Mouse (Mus musculus): Measurements from ENCODE around the gene Ergic1.

Ergic1 gene

GRCm38 (mm10) chr17:26602371-26602885 is 41.1 kb downstream of the Ergic1 start:
- DNase-seq: peak; percentile 63

- DNase-seq: no peak
Measured at GRCm38 (mm10) chr17:26603311-26603710, 42.0 kb downstream of the Ergic1 start.

DNA sequence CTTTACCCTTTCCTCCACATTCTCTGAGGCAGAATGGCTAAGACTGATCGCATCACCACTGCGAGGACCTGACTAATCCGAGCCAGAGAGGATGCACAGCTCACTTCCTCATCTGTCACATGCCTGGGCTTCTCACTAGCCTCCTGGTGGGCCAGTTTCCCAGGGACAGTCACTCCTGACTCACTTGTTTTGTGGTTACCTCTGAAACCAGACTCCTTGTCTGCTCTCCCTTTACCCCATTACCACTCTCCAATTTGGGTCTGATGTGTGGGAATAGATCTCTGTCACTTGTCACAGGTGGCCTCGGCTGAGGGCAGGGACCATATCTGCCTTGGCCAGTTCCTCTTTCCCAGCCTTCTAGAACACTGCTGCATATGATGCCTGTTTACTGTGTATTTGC is 44.3 kb downstream of the Ergic1 start:
- DNase-seq: no peak

GRCm38 (mm10) chr17:26606516-26606915 is 45.2 kb downstream of the Ergic1 start:
- no peak for DNase-seq

GRCm38 (mm10) chr17:26608348-26608747 is 47.1 kb downstream of the Ergic1 start:
- DNase-seq: peak; percentile 41 to 44

- DNase-seq: no peak
Measured at GRCm38 (mm10) chr17:26608877-26609276, 47.6 kb downstream of the Ergic1 start.

DNA sequence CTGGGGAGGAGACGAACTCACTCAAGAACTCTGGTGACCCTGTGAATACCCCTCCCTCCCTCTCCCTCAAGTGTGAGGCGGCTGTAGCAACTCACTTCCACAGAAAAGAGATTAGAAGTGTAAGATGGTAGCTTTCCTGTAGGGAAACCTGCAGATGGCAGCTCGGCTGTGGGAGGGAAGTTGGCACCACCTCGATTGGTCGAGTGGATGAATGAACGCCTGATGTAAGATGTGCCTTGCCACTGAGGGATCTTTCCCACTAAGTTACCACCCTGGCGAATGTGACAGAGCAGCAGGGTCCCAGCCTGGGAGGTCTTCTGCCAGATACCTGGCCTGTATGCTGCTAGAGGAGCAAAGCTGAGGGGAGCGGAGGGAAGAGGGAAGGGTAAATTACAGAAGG is 48.5 kb downstream of the Ergic1 start:
- peak; percentile 52 to 58 for DNase-seq

- DNase-seq: peak in 1 of 2 experiments; percentile 47
Measured at GRCm38 (mm10) chr17:26611328-26611727, 50.0 kb downstream of the Ergic1 start.

DNA sequence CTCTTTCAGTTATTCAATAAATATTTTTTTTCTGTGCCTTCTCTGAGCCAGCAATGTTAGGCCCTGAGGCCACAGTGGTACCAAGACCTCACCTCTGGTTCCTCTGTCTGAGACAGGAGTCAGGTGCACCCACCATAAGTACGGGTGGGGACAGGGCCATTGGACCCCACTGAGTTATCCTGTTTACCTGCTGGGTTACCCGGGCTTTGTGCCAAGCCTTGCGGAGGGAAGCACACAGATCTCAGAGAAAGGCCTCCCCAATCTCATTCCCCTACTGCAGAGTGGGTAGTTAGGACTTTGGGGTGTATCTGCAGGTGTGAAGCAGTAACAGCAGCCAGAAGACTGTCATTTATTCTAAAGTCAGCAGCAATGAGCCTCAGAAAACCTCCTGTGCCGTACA is 50.6 kb downstream of the Ergic1 start:
- DNase-seq: peak; percentile 58 to 61

DNA sequence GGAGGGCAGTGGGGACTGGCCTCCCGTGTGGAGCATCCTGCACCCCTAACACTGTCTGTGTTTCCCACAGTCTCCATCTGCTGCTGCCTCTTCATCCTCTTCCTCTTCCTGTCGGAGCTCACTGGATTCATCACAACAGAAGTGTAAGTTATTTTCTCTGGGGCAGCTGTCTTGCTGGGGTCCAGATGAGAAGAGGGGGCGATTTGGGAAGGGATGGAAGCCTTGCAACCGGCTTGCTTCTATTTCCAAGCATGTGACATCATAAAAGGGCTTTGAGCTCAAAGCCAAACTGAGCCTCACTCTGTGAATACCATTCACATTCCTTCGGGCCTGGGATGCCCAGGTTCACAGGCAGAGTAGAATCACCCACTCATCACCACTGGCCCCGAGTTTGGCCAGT is 53.0 kb downstream of the Ergic1 start:
- no peak for DNase-seq

GRCm38 (mm10) chr17:26614708-26615486 is 53.6 kb downstream of the Ergic1 start:
- no peak for DNase-seq

- no peak for DNase-seq
Measured at GRCm38 (mm10) chr17:26616696-26617095, 55.4 kb downstream of the Ergic1 start.

DNA sequence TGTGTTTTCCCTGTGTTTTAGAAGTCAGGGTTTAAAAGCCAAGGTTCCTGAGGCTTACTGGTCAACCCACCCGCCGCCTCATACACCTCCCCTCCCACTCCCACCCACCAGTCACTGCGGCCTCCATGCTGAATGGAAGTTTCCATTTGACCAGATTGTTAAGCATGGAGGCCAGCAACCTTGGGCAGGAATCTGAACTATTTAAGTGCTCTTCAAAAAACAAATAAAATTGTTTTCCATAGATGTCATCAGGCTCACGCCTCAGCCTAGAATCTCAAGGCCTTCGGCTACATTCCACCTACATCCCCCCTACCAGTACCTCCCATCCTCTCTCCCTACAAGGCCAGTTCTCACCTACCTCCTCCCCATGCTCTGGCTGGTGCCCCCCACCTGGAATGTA is 57.2 kb downstream of the Ergic1 start:
- DNase-seq: no peak

DNA sequence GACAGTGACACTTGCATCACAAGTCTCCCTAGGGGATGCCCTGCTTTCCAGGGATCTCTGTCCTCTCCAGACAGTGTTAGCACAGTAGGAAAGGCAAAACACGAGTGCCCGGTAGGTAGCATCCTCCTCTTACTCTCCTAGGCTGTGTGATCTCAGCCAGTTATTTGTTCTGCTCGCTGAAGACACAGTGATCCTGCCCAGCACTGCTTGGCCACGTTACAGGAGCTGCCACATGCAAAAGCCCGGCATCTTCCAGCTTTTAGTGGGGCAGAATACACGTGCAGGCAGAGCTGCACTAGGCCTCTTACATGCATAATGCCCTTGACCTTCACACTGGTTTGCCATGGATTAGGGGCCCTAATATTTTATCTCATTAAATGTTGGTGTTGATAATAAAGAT is 58.3 kb downstream of the Ergic1 start:
- peak; percentile 66 to 69 for DNase-seq

DNA sequence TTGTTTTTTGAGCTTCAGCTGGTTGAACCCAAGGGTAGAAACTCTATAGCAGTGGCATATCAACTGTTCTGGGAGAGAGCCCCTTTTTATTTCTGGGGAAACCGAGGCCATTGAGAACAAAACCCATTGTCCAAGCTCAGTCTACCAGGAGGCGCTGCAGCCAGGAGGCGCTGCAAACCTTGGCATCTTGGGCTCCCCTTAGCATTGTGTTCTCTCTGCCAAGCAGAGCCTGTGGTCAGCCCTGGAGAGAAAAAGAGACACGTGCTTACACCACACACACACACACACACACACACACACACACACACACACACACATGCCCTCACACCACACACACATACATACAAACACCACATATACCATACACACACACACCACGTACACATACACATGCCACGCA is 59.0 kb downstream of the Ergic1 start:
- peak; percentile 39 to 53 for DNase-seq

- peak; percentile 80 to 85 for DNase-seq
Measured at GRCm38 (mm10) chr17:26620786-26621766, 59.8 kb downstream of the Ergic1 start.

DNA sequence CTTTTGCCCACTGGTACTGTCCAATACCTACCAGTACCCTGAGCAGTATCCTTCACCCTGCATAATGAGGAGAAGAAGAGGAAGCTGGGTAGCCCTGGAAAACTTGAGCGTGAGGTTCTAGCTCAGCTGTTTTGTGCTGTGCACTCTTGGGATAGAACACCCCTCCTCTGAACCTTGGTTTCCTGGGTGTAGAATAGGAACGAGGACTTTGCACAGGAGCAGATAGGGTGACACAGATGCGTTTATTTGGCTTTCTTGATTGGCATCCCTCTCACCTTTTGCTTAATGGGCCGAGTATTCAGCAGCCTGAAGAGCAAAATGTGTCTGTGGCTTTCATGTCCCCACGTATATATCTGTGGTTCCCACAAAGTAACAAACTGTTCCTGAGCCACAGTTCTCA is 60.6 kb downstream of the Ergic1 start:
- DNase-seq: no peak

DNA sequence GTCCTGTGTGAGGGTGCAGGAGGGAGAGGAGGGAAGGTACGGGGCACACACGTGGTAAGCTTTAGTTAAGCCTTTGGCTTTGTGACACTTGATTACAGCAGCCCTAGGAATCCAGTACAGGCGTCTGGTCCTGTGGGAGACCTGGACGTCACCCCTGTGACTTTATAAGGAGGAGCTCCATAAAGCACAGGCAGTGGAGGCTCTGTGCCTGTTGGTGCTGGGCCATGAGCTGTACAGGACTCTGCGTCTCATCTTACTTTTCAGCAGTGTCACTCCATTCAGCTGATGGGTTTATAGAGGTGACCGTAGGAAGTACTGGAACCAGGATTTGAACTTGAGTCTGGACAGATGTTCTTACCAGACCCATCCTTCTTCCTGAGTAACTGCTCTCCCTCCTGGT is 62.7 kb downstream of the Ergic1 start:
- no peak for DNase-seq

DNA sequence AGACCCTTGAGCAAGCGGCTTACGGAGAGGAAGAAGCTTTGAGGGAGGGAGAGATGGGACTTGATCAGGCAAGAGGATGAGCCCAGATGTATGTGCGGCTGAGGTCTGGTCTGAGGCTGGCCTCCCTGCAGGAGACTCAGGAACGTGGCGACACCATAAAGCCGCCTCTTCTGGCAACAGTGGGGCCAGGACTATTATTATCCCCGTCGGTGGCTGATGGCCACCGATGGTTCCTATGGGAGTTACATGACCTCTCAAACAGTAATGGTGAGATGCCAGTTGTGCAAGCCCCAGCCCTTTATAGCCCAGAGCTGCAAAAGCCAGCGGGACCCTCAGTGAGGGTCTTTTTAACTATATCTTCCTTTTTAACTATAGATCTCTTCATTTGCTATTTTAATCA is 63.7 kb downstream of the Ergic1 start:
- DNase-seq: no peak

DNA sequence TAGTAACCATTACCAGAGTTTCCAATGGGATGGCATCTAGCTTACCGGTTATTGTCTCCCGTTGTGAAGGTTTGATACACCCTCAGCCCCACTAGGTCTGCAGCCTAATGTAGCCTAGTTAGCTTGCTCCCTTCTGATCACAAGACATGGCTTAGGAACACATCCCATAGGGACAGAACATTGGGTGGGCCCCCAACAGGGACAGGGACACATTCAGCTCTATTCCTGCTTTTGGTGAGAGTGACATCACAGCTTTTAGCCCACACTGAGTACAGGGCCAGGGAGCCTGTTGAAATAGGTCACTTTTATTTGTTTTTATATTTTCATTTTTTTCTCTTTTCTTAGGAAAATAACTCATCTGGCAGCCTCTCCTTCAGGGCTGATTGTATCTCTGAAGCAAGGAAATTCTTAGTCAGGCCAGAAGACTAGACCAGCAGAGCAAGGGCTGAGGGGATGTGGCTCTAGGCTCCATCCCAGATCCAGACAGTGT is 64.3 kb downstream of the Ergic1 start:
- no peak for DNase-seq

- no peak for DNase-seq
Measured at GRCm38 (mm10) chr17:26628479-26628878, 67.2 kb downstream of the Ergic1 start.

DNA sequence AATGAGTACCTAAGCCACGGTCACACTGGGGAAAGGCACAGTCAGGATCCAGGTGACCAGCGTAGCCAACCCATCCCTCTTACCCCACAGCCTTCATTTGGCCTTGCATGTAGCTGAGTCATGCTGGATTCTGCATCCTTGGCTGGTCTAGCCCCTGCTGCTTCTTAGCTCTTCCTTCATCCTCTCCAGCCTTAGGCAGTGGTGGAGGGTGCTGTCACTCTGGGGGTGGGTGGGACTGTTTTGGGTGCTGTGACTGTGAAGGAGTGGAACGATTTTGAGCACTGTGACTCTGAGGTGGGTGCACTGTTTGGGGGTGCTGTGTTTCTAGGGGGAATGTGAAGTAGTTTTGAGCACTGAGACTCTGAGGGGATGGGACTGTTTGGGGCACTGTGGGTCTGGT is 67.6 kb downstream of the Ergic1 start:
- no peak for DNase-seq

DNA sequence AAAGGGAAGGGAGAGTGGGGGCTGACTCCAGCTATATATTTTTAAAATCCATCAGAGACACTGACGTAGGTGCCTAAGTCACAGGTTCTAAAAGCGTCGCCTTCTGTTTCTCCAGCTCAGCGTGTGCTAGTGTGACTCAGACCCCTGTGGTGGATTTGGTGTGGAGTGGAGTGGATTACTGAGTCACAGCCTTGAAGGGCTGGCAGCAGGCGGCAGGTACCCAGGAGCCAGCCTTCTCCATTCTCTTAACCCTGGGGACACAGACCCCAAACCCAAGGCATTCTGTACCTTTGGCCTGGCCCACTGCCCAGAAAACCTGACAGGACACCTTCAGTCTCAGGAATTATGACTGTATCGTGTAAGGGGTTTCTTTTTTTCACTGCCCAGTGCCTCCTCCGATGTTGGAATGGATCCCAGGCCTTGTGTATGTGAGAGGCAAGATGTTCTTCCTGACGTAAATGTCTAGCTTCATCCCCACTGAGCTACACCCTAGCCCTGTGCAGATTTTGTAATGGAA is 70.6 kb downstream of the Ergic1 start:
- DNase-seq: peak; percentile 55 to 56

Measured in cerebellum, postnatal 10 days (tissue).